Mouse (Mus musculus): ENCODE measurements around the gene Pphln1. TPM values are rescaled to one million over a fixed set of nuclear protein-coding genes. Genes with fewer than 3 reads are reported as not detected.
A peak's percentile ranks its signal among the peaks of the same experiment; 100 is the strongest.

Pphln1 gene
- polyA plus RNA-seq, 1 experiment from 2014 or later: 22.3 TPM

- TF ChIP-seq CTCF (IDR thresholded peaks at IDR 0.05) (no peak), EP300 (IDR thresholded peaks at IDR 0.05) (no peak)
- no peak overlapping the region for H3K9ac ChIP-seq (replicated peaks; ENCODE audit: low read depth)
- H3K27ac ChIP-seq (ENCODE audit: low read length): peak overlapping the region; percentile 32; the same call in 1 of the 2 replicates
- no peaks in the 10 kb centered on the region for H3K27me3 ChIP-seq (replicated peaks; ENCODE audit: insufficient read depth, low read length)
- 72% methylated on average over 9 of the region's 9 CpGs for WGBS
- no peaks in the 10 kb centered on the region for H3K9me3 ChIP-seq (ENCODE audit: low read length)
- ATAC-seq (no peak), DNase-seq (ENCODE audit: low spot score) (no peak)
- H3K4me1 ChIP-seq (ENCODE audit: insufficient read depth, low read depth, low read length): peaks cover 15% of the 10 kb centered on the region; the same call in 1 of the 2 replicates
- no peak overlapping the region for H3K4me2 ChIP-seq (replicated peaks; ENCODE audit: low read depth, low read length)
- no peak overlapping the region for H3K4me3 ChIP-seq (ENCODE audit: low read depth, low read length)
- H3K36me3 ChIP-seq (ENCODE audit: insufficient read depth, low read length): no peaks in the 10 kb centered on the region
These were observed 117.2 kb downstream of the Pphln1 start for GRCm38 (mm10) chr15:93515316-93515715.

- DNase-seq (ENCODE audit: low spot score): peak; percentile 64
- ATAC-seq: no peak
- H3K4me3 ChIP-seq (ENCODE audit: low read depth, low read length): peak overlapping the region; percentile 89
- H3K27me3 ChIP-seq (replicated peaks; ENCODE audit: insufficient read depth, low read length): no peaks in the 10 kb centered on the region
- H3K36me3 ChIP-seq (ENCODE audit: insufficient read depth, low read length): no peaks in the 10 kb centered on the region
- H3K4me2 ChIP-seq (replicated peaks; ENCODE audit: low read depth, low read length): peak overlapping the region; percentile 83
- no peaks in the 10 kb centered on the region for H3K9me3 ChIP-seq (ENCODE audit: low read length)
- 0 out of 2 replicates have a peak overlapping the region, but pooled peaks have one; percentile 65 for H3K9ac ChIP-seq (replicated peaks; ENCODE audit: low read depth)
- H3K27ac ChIP-seq (ENCODE audit: low read length): peak overlapping the region; percentile 93
- WGBS: 63% methylated on average over 11 of the region's 11 CpGs
- peaks cover 22% of the 10 kb centered on the region; the same call in 1 of the 2 replicates for H3K4me1 ChIP-seq (ENCODE audit: insufficient read depth, low read depth, low read length)
- TF ChIP-seq CTCF (IDR thresholded peaks at IDR 0.05): no peak
- 0 out of 2 replicates have a peak, but pooled peaks have one; percentile 36 for TF ChIP-seq EP300 (IDR thresholded peaks at IDR 0.05)
These were observed 118.9 kb downstream of the Pphln1 start for GRCm38 (mm10) chr15:93517022-93517565.

GRCm38 (mm10) chr15:93518143-93518902 is 120.2 kb downstream of the Pphln1 start:
- Histone ChIP-seq H3K36me3 (ENCODE audit: insufficient read depth, low read length) (no peaks in the 10 kb centered on the region), H3K4me3 (ENCODE audit: low read depth, low read length) (peak overlapping the region; percentile 89), H3K4me1 (ENCODE audit: insufficient read depth, low read depth, low read length) (peaks cover 15% of the 10 kb centered on the region; the same call in 1 of the 2 replicates), H3K27ac (ENCODE audit: low read length) (peak overlapping the region; percentile 93), H3K4me2 (replicated peaks; ENCODE audit: low read depth, low read length) (peak overlapping the region; percentile 83), H3K9ac (replicated peaks; ENCODE audit: low read depth) (peak overlapping the region; percentile 65), H3K9me3 (ENCODE audit: low read length) (no peaks in the 10 kb centered on the region), H3K27me3 (replicated peaks; ENCODE audit: insufficient read depth, low read length) (no peaks in the 10 kb centered on the region)
- ATAC-seq: peak; percentile 59
- WGBS: under 1% methylated on average over 23 of the region's 23 CpGs
- peak; percentile 89 for DNase-seq (ENCODE audit: low spot score)
- no peak for TF ChIP-seq CTCF (IDR thresholded peaks at IDR 0.05)
- TF ChIP-seq EP300 (IDR thresholded peaks at IDR 0.05): peak; percentile 65

GRCm38 (mm10) chr15:93518941-93519835 is 121.0 kb downstream of the Pphln1 start:
- WGBS: under 1% methylated on average over 62 of the region's 85 CpGs
- Histone ChIP-seq H3K9me3 (ENCODE audit: low read length) (no peaks in the 10 kb centered on the region), H3K27me3 (replicated peaks; ENCODE audit: insufficient read depth, low read length) (no peaks in the 10 kb centered on the region), H3K4me1 (ENCODE audit: insufficient read depth, low read depth, low read length) (peaks cover 15% of the 10 kb centered on the region; the same call in 1 of the 2 replicates), H3K36me3 (ENCODE audit: insufficient read depth, low read length) (no peaks in the 10 kb centered on the region), H3K4me2 (replicated peaks; ENCODE audit: low read depth, low read length) (peak overlapping the region; percentile 83), H3K9ac (replicated peaks; ENCODE audit: low read depth) (peak overlapping the region; percentile 65), H3K27ac (ENCODE audit: low read length) (peak overlapping the region; percentile 93), H3K4me3 (ENCODE audit: low read depth, low read length) (peak overlapping the region; percentile 89)
- DNase-seq (ENCODE audit: low spot score) (peak; percentile 85), ATAC-seq (peak; percentile 91)
- TF ChIP-seq CTCF (IDR thresholded peaks at IDR 0.05): peak; percentile 93
- TF ChIP-seq EP300 (IDR thresholded peaks at IDR 0.05): no peak

- DNase-seq (ENCODE audit: low spot score) (peak; percentile 86), ATAC-seq (peak; percentile 19)
- Histone ChIP-seq H3K9ac (replicated peaks; ENCODE audit: low read depth) (peak overlapping the region; percentile 65), H3K9me3 (ENCODE audit: low read length) (no peaks in the 10 kb centered on the region), H3K4me1 (ENCODE audit: insufficient read depth, low read depth, low read length) (peaks cover 15% of the 10 kb centered on the region; the same call in 1 of the 2 replicates), H3K27ac (ENCODE audit: low read length) (peak overlapping the region; percentile 93), H3K36me3 (ENCODE audit: insufficient read depth, low read length) (no peaks in the 10 kb centered on the region), H3K27me3 (replicated peaks; ENCODE audit: insufficient read depth, low read length) (no peaks in the 10 kb centered on the region), H3K4me2 (replicated peaks; ENCODE audit: low read depth, low read length) (peak overlapping the region; percentile 83), H3K4me3 (ENCODE audit: low read depth, low read length) (peak overlapping the region; percentile 89)
- 6% methylated on average over 17 of the region's 17 CpGs for WGBS
- TF ChIP-seq CTCF (IDR thresholded peaks at IDR 0.05): no peak
- peak; percentile 90 for TF ChIP-seq EP300 (IDR thresholded peaks at IDR 0.05)
These were observed 122.0 kb downstream of the Pphln1 start for GRCm38 (mm10) chr15:93519836-93520826.
